24 mouse cellular contexts compared by ENCODE assay signal in genomic region chr12:77099521-77099920, GRCm38 (mm10).
DNase-seq lines count a peak whose midpoint lies in the region; ATAC-seq and TF ChIP-seq lines count a peak whose summit lies in the region.
"Had no signal": no experiment of that assay in that cellular context is flagged by ENCODE, and none has a peak within 500 bp of the region (broad histone marks: within the 10 kb centered on the region; RNA-seq: fewer than 3 reads in every experiment).

No protein-coding gene starts in this region.

- no peak overlapping the region for H3ac ChIP-seq in C2C12 (ENCODE audit: control insufficient read depth, insufficient read length, low read depth)

- H3K4me1 ChIP-seq in heart, embryonic 11.5 days (ENCODE audit: control insufficient read depth, insufficient read depth, low read length) = no peaks in the 10 kb centered on the region
- peaks cover 34 to 48% of the 10 kb centered on the region in 2 experiments for H3K4me1 ChIP-seq in MEL (ENCODE audit: control insufficient read depth in 1 of 2, insufficient read depth in 2 of 2, low read length in 2 of 2)
- no peaks in the 10 kb centered on the region for H3K4me1 ChIP-seq in stomach, postnatal 0 days (replicated peaks; ENCODE audit: control insufficient read depth, insufficient read depth)
- no peaks in the 10 kb centered on the region for H3K4me1 ChIP-seq in midbrain, embryonic 15.5 days
- H3K4me1 ChIP-seq in midbrain, embryonic 16.5 days (ENCODE audit: control insufficient read depth, insufficient read depth, low read length) = no peaks in the 10 kb centered on the region

- no peak overlapping the region for H3K4me2 ChIP-seq in heart, embryonic 11.5 days
- H3K4me2 ChIP-seq in stomach, postnatal 0 days (replicated peaks; ENCODE audit: low read depth) = no peak overlapping the region
- H3K4me2 ChIP-seq in midbrain, embryonic 15.5 days = no peak overlapping the region
- no peak overlapping the region for H3K4me2 ChIP-seq in midbrain, embryonic 16.5 days (ENCODE audit: low read length)

- no peak for ATAC-seq in heart, embryonic 11.5 days (replicated peaks; ENCODE audit: insufficient number of reproducible peaks, low FRiP score, low TSS enrichment)
- ATAC-seq in stomach, postnatal 0 days (ENCODE audit: low FRiP score, low TSS enrichment) = peak; percentile 73
- no peak for ATAC-seq in midbrain, embryonic 15.5 days (replicated peaks)
- ATAC-seq in midbrain, embryonic 16.5 days = no peak
- ATAC-seq: activated CD4-positive, CD25-positive, alpha-beta regulatory T cell, adult 4 months; CD4-positive, CD25-positive, alpha-beta regulatory T cell, adult 4 months; Patski had no signal

- no peak overlapping the region for H3K9ac ChIP-seq in heart, embryonic 11.5 days (ENCODE audit: low read depth, low read length)
- no peak overlapping the region for H3K9ac ChIP-seq in MEL (ENCODE audit: control insufficient read depth, low read depth, low read length, poor library complexity, severe bottlenecking)
- no peak overlapping the region for H3K9ac ChIP-seq in stomach, postnatal 0 days (ENCODE audit: low read length)
- no peak overlapping the region for H3K9ac ChIP-seq in midbrain, embryonic 15.5 days
- H3K9ac ChIP-seq in midbrain, embryonic 16.5 days (ENCODE audit: low read depth, low read length) = no peak overlapping the region

- TF ChIP-seq RAD21 in MEL (IDR thresholded peaks at IDR 0.05; ENCODE audit: low read depth, low read length) = no peak

- H3K79me3 ChIP-seq in C2C12 (ENCODE audit: low read depth) = no peaks in the 10 kb centered on the region

- 78% methylated on average over 5 of the region's 5 CpGs for WGBS in heart, embryonic 11.5 days (ENCODE audit: insufficient replicate concordance)
- 58% methylated on average over 5 of the region's 5 CpGs for WGBS in stomach, postnatal 0 days
- WGBS in midbrain, embryonic 15.5 days = 86% methylated on average over 5 of the region's 5 CpGs
- 92% methylated on average over 5 of the region's 5 CpGs for WGBS in midbrain, embryonic 16.5 days

- no peak for TF ChIP-seq EP300 in MEL (IDR thresholded peaks at IDR 0.05; ENCODE audit: low read depth in 1 of 2, low read length in 2 of 2)
- no peak for TF ChIP-seq EP300 in stomach, postnatal 0 days (optimal IDR thresholded peaks at IDR 0.05)

- H3K36me3 ChIP-seq in heart, embryonic 11.5 days (ENCODE audit: control insufficient read depth, insufficient read depth, low read length) = no peaks in the 10 kb centered on the region
- no peaks in the 10 kb centered on the region for H3K36me3 ChIP-seq in C2C12 (ENCODE audit: control insufficient read depth, insufficient read depth)
- peaks cover 0 to 61% of the 10 kb centered on the region in 2 experiments; a peak in 2 of 4 replicates for H3K36me3 ChIP-seq in MEL (ENCODE audit: control insufficient read depth in 1 of 2, insufficient read depth in 2 of 2, low read length in 2 of 2)
- no peaks in the 10 kb centered on the region for H3K36me3 ChIP-seq in stomach, postnatal 0 days (ENCODE audit: control insufficient read depth, insufficient read depth, low read length)
- no peaks in the 10 kb centered on the region for H3K36me3 ChIP-seq in midbrain, embryonic 15.5 days (replicated peaks)
- no peaks in the 10 kb centered on the region for H3K36me3 ChIP-seq in midbrain, embryonic 16.5 days (ENCODE audit: control insufficient read depth, insufficient read depth, low read length)
- H3K36me3 ChIP-seq: G1E had no signal

- no peak for TF ChIP-seq POLR2A in MEL (IDR thresholded peaks at IDR 0.05; ENCODE audit: control insufficient read depth in 1 of 2, insufficient read depth in 1 of 2, low read depth in 1 of 2, low read length in 2 of 2, poor library complexity in 1 of 2)

- no peaks in the 10 kb centered on the region for H3K27me3 ChIP-seq in heart, embryonic 11.5 days (ENCODE audit: control insufficient read depth, insufficient read depth, low read length)
- H3K27me3 ChIP-seq in C2C12 (ENCODE audit: control insufficient read depth, insufficient read depth, insufficient read length) (no peaks in the 10 kb centered on the region), MEL (ENCODE audit: control insufficient read depth in 1 of 2, insufficient read depth in 2 of 2, low read length in 2 of 2) (no peaks in the 10 kb centered on the region)
- no peaks in the 10 kb centered on the region for H3K27me3 ChIP-seq in stomach, postnatal 0 days (ENCODE audit: control insufficient read depth, insufficient read depth, low read length)
- H3K27me3 ChIP-seq in midbrain, embryonic 15.5 days (replicated peaks) = no peaks in the 10 kb centered on the region
- H3K27me3 ChIP-seq in midbrain, embryonic 16.5 days (ENCODE audit: control insufficient read depth, insufficient read depth, low read depth, low read length) = no peaks in the 10 kb centered on the region
- H3K27me3 ChIP-seq: CH12.LX, Patski had no signal

- no peaks in the 10 kb centered on the region for H3K79me2 ChIP-seq in C2C12 (ENCODE audit: control insufficient read depth, insufficient read depth)
- H3K79me2 ChIP-seq in MEL (ENCODE audit: control insufficient read depth, insufficient read depth, low read length, poor library complexity) = no peaks in the 10 kb centered on the region

- no peak overlapping the region for H3K4me3 ChIP-seq in heart, embryonic 11.5 days (ENCODE audit: low read depth, low read length)
- H3K4me3 ChIP-seq in C2C12 (ENCODE audit: insufficient read depth, poor library complexity, severe bottlenecking) (no peak overlapping the region), MEL (ENCODE audit: control insufficient read depth in 1 of 2, insufficient read depth in 1 of 2, low read depth in 2 of 2, low read length in 2 of 2) (no peak overlapping the region)
- no peak overlapping the region for H3K4me3 ChIP-seq in stomach, postnatal 0 days (ENCODE audit: low read depth, low read length)
- no peak overlapping the region for H3K4me3 ChIP-seq in midbrain, embryonic 15.5 days
- H3K4me3 ChIP-seq in midbrain, embryonic 16.5 days (ENCODE audit: low read depth, low read length) = no peak overlapping the region

- TF ChIP-seq CTCF in C2C12 (IDR thresholded peaks at IDR 0.05; ENCODE audit: control insufficient read depth, insufficient read depth, insufficient read length) (no peak), MEL (IDR thresholded peaks at IDR 0.05 in 2 of 3, conservative IDR thresholded peaks at IDR 0.05 in 1 of 3; ENCODE audit: control insufficient read depth in 1 of 3, insufficient read depth in 1 of 3, low read depth in 2 of 3, low read length in 3 of 3, poor library complexity in 1 of 3, severe bottlenecking in 1 of 3) (no peak)
- no peak for TF ChIP-seq CTCF in stomach, postnatal 0 days (IDR thresholded peaks at IDR 0.05; ENCODE audit: low read depth)

- DNase-seq in heart, adult 11 months = peak; percentile 77
- no peak for DNase-seq in MEL (ENCODE audit: low read depth, low spot score)
- DNase-seq in stomach, postnatal 0 days (ENCODE audit: low spot score) = no peak
- DNase-seq in ovary, postnatal 14 days (ENCODE audit: low spot score) = no peak
- DNase-seq: adrenal gland, adult 2 months; adrenal gland, adult 8-10 months; adrenal gland, postnatal 10 days; adrenal gland, postnatal 14 days; adrenal gland, postnatal 25 days; adrenal gland, postnatal 36 days; B cell, adult 2 months; cerebellum, adult 11 months; cerebellum, adult 11-12 months; cerebellum, adult 18-20 months; cerebellum, adult 2 months had no signal

- no peaks in the 10 kb centered on the region for H3K9me3 ChIP-seq in heart, embryonic 11.5 days (replicated peaks; ENCODE audit: control insufficient read depth, low read length)
- H3K9me3 ChIP-seq in MEL (replicated peaks; ENCODE audit: insufficient read depth, low read length) = no peaks in the 10 kb centered on the region
- H3K9me3 ChIP-seq in stomach, postnatal 0 days (ENCODE audit: control insufficient read depth, low read length) = no peaks in the 10 kb centered on the region
- no peaks in the 10 kb centered on the region for H3K9me3 ChIP-seq in midbrain, embryonic 15.5 days
- H3K9me3 ChIP-seq in midbrain, embryonic 16.5 days (replicated peaks; ENCODE audit: control insufficient read depth, low read length, poor library complexity, severe bottlenecking) = no peaks in the 10 kb centered on the region
- H3K9me3 ChIP-seq: G1E had no signal

- no peak overlapping the region for H3K27ac ChIP-seq in heart, embryonic 11.5 days (ENCODE audit: low read depth, low read length)
- peak overlapping the region; percentile 15; the same call in 1 of the 2 replicates for H3K27ac ChIP-seq in MEL (ENCODE audit: control insufficient read depth, low read depth, low read length)
- no peak overlapping the region for H3K27ac ChIP-seq in stomach, postnatal 0 days (replicated peaks)
- no peak overlapping the region for H3K27ac ChIP-seq in midbrain, embryonic 15.5 days
- no peak overlapping the region for H3K27ac ChIP-seq in midbrain, embryonic 16.5 days (ENCODE audit: low read length)

TF ChIP-seq in C2C12, 6 proteins besides CTCF, POLR2A, EP300 and RAD21:
- TF ChIP-seq MYOG (IDR thresholded peaks at IDR 0.05; ENCODE audit: control insufficient read depth, extremely low read depth, insufficient read length) = no peak
- peak; percentile 24 for TF ChIP-seq MYOD1 (IDR thresholded peaks at IDR 0.05; ENCODE audit: control insufficient read depth, insufficient read length, low read depth)
- no peak for TF ChIP-seq CEBPB (IDR thresholded peaks at IDR 0.05; ENCODE audit: low read depth)
- TF ChIP-seq FOSL1 (IDR thresholded peaks at IDR 0.05; ENCODE audit: insufficient read depth, low read length, poor library complexity, severe bottlenecking) = no peak
- TF ChIP-seq MAX (IDR thresholded peaks at IDR 0.05) = no peak
- no peak for TF ChIP-seq USF1 (IDR thresholded peaks at IDR 0.05; ENCODE audit: low read depth)

TF ChIP-seq in MEL, 35 proteins besides CTCF, POLR2A, EP300 and RAD21:
- TF ChIP-seq TBP (IDR thresholded peaks at IDR 0.05; ENCODE audit: low read depth, low read length) (no peak), TAL1 (IDR thresholded peaks at IDR 0.05; ENCODE audit: low read length) (peak; percentile 53; the same call in 1 of the 2 replicates), ZNF384 (IDR thresholded peaks at IDR 0.05; ENCODE audit: low read depth, low read length) (no peak)
TF ChIP-seq in MEL: peak in this region for 1.
